27 mouse cellular contexts compared by ENCODE assay signal in genomic region chr6:118242941-118243340, GRCm38 (mm10). TPM values are rescaled to one million over a fixed set of nuclear protein-coding genes. Genes with fewer than 3 reads are reported as not detected.
"Had no signal": no experiment of that assay in that cellular context is flagged by ENCODE, and none has a peak within 500 bp of the region (broad histone marks: within the 10 kb centered on the region; RNA-seq: fewer than 3 reads in every experiment).

No protein-coding gene starts in this region.

- H3K9me3 ChIP-seq: embryonic facial prominence, embryonic 10.5 days; embryonic facial prominence, embryonic 12.5 days; embryonic facial prominence, embryonic 13.5 days; embryonic facial prominence, embryonic 15.5 days; forebrain, embryonic 10.5 days; forebrain, embryonic 12.5 days; forebrain, embryonic 13.5 days; forebrain, embryonic 15.5 days had no signal

- H3K27me3 ChIP-seq: embryonic facial prominence, embryonic 12.5 days; embryonic facial prominence, embryonic 13.5 days; embryonic facial prominence, embryonic 15.5 days; forebrain, embryonic 12.5 days; forebrain, embryonic 13.5 days; forebrain, embryonic 15.5 days had no signal

- DNase-seq: cerebellum, adult 2 months; cerebellum, adult 8-10 months; cerebellum, adult 9-10 months; cerebellum, adult 9-11 months; cerebellum, postnatal 10 days; cerebellum, postnatal 14 days; cerebellum, postnatal 25 days; cerebellum, postnatal 36 days; embryo, embryonic 11 days; forebrain, postnatal 0 days; gastrocnemius, adult 2 months; gastrocnemius, postnatal 10 days; gastrocnemius, postnatal 14 days; gastrocnemius, postnatal 25 days; gastrocnemius, postnatal 36 days; heart, adult 2 months had no signal

- H3K36me3 ChIP-seq: embryonic facial prominence, embryonic 10.5 days; embryonic facial prominence, embryonic 12.5 days; embryonic facial prominence, embryonic 13.5 days; embryonic facial prominence, embryonic 15.5 days; forebrain, embryonic 10.5 days; forebrain, embryonic 12.5 days; forebrain, embryonic 15.5 days had no signal

- H3K27ac ChIP-seq: embryonic facial prominence, embryonic 10.5 days; embryonic facial prominence, embryonic 12.5 days; embryonic facial prominence, embryonic 13.5 days; embryonic facial prominence, embryonic 15.5 days; forebrain, embryonic 10.5 days; forebrain, embryonic 12.5 days; forebrain, embryonic 13.5 days; forebrain, embryonic 15.5 days; gastrocnemius, adult 2 months; heart, adult 2 months had no signal

- H3K4me3 ChIP-seq: embryonic facial prominence, embryonic 10.5 days; embryonic facial prominence, embryonic 12.5 days; embryonic facial prominence, embryonic 13.5 days; embryonic facial prominence, embryonic 15.5 days; erythroblast, embryonic 14.5 days; forebrain, embryonic 10.5 days; forebrain, embryonic 12.5 days; forebrain, embryonic 13.5 days; forebrain, embryonic 15.5 days; gastrocnemius, adult 2 months; heart, adult 2 months had no signal

- H3K4me1 ChIP-seq: embryonic facial prominence, embryonic 10.5 days; embryonic facial prominence, embryonic 12.5 days; embryonic facial prominence, embryonic 13.5 days; embryonic facial prominence, embryonic 15.5 days; forebrain, embryonic 10.5 days; forebrain, embryonic 12.5 days; forebrain, embryonic 13.5 days; forebrain, embryonic 15.5 days had no signal

RNA-seq across cellular contexts. Expression of gene Ret, which starts 45.4 kb away (rescaled TPM):
- total RNA-seq: common myeloid progenitor, adult 5-6 weeks; granulocyte monocyte progenitor cell, adult 5-6 weeks had no signal
- polyA plus RNA-seq: erythroblast, embryonic 14.5 days had no signal
